Mouse (Mus musculus) right cerebral cortex, postnatal 25 days (tissue): ENCODE results near the gene Cela2a.
A peak's percentile ranks its signal among the peaks of the same experiment; 100 is the strongest.

Experiments used
- DNase-seq: peaks from one replicate; pipeline ENCODE4 v3.0.0; 2022

The Cela2a gene

GRCm38 (mm10) chr4:141857422-141857930 is 31.5 kb upstream of the Cela2a start:
- DNase-seq, result peak; percentile 78

- DNase-seq, result no peak
Measured at GRCm38 (mm10) chr4:141853437-141853836, 27.5 kb upstream of the Cela2a start.

- no peak for DNase-seq
Measured at GRCm38 (mm10) chr4:141845999-141846398, 20.0 kb upstream of the Cela2a start, which contains the start of gene Ctrc. Gene Ctrc (minus strand): TSS chr4:141846359.

- DNase-seq, result no peak
Measured at GRCm38 (mm10) chr4:141834536-141835095, 8.7 kb upstream of the Cela2a start.

- DNase-seq, result peak; percentile 18
Measured at GRCm38 (mm10) chr4:141833911-141834310, 8.0 kb upstream of the Cela2a start.

- no peak for DNase-seq
Measured at GRCm38 (mm10) chr4:141831361-141831760, 5.4 kb upstream of the Cela2a start.

GRCm38 (mm10) chr4:141830381-141830780 is 4.4 kb upstream of the Cela2a start:
- DNase-seq, result no peak

GRCm38 (mm10) chr4:141828177-141828576 is 2.2 kb upstream of the Cela2a start:
- no peak for DNase-seq

- DNase-seq, result no peak
Measured at GRCm38 (mm10) chr4:141827401-141827800, 1.4 kb upstream of the Cela2a start.

- no peak for DNase-seq
Measured at GRCm38 (mm10) chr4:141822979-141823378, 3.0 kb downstream of the Cela2a start.

- DNase-seq, result no peak
Measured at GRCm38 (mm10) chr4:141822089-141822488, 3.9 kb downstream of the Cela2a start.

- DNase-seq, result no peak
Measured at GRCm38 (mm10) chr4:141821178-141821577, 4.8 kb downstream of the Cela2a start.

GRCm38 (mm10) chr4:141819316-141819715 is 6.6 kb downstream of the Cela2a start:
- DNase-seq, result no peak

- no peak for DNase-seq
Measured at GRCm38 (mm10) chr4:141818861-141819260, 7.1 kb downstream of the Cela2a start.

- DNase-seq, result no peak
Measured at GRCm38 (mm10) chr4:141817706-141818105, 8.3 kb downstream of the Cela2a start.

- DNase-seq, result no peak
Measured at GRCm38 (mm10) chr4:141816776-141817655, 8.9 kb downstream of the Cela2a start.

GRCm38 (mm10) chr4:141816267-141816666 is 9.7 kb downstream of the Cela2a start:
- DNase-seq, result no peak

- DNase-seq, result no peak
Measured at GRCm38 (mm10) chr4:141811375-141811774, 14.6 kb downstream of the Cela2a start.

- DNase-seq, result no peak
Measured at GRCm38 (mm10) chr4:141810975-141811374, 15.0 kb downstream of the Cela2a start.

GRCm38 (mm10) chr4:141809850-141810464 is 16.0 kb downstream of the Cela2a start:
- no peak for DNase-seq

GRCm38 (mm10) chr4:141805886-141806285 is 20.1 kb downstream of the Cela2a start:
- DNase-seq, result no peak

- DNase-seq, result no peak
Measured at GRCm38 (mm10) chr4:141804105-141804504, 21.9 kb downstream of the Cela2a start.

- no peak for DNase-seq
Measured at GRCm38 (mm10) chr4:141797545-141797944, 28.4 kb downstream of the Cela2a start.

GRCm38 (mm10) chr4:141796954-141797353 is 29.0 kb downstream of the Cela2a start:
- no peak for DNase-seq
